Mouse (Mus musculus) liver, postnatal 0 days (tissue): Measurements from ENCODE around the gene Rae1.

Experiments used
- CTCF ChIP-seq: sonication (generic); IDR thresholded peaks from 2 replicates; pipeline ENCODE4 v1.5.1; 2016; ENCODE audit warnings: antibody characterized with exemption, low read depth
- EP300 ChIP-seq: IDR thresholded peaks from 2 replicates; pipeline ENCODE4 v1.6.1; 2016; ENCODE audit warnings: antibody characterized with exemption, low read depth, mild to moderate bottlenecking

DNA sequence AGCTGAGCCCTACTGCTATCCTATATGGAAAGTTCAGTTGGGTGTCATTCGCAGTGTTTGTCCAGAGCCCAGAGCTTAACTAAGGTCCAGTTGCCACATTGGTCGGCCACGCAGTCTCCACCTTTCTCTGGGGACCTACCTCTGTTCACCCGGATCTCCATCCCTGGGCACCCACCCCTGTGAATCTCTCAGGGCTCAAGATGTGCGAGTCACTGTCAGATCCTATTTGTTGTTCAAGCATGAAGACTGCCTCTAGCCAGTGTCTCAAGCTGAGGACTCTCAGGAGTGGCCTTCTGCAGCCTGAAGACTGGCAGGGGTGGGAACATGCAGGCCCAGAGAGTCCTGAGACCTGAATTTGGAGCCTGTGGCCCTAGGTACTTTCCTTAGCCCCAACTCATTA is 36.1 kb downstream of the Rae1 start:
- TF ChIP-seq CTCF (no peak), EP300 (no peak)
